Mouse (Mus musculus) kidney, adult 2 months (tissue): ENCODE data around the gene Sec16a.

ENCODE experiments used
- CTCF ChIP-seq: fragments of 200-500 bp; conservative IDR thresholded peaks from 2 replicates; pipeline ENCODE4 v1.5.1; 2011; ENCODE audit warnings: low read depth, mild to moderate bottlenecking, control low read depth, low read length, moderate library complexity, mixed read lengths; ENCODE audit not compliant: insufficient read depth, insufficient read length
- POLR2A ChIP-seq: fragments of 200-500 bp; IDR thresholded peaks from one replicate; pipeline ENCODE4 v1.6.1; 2011; ENCODE audit warnings: low read depth, low read length, control low read depth

DNA sequence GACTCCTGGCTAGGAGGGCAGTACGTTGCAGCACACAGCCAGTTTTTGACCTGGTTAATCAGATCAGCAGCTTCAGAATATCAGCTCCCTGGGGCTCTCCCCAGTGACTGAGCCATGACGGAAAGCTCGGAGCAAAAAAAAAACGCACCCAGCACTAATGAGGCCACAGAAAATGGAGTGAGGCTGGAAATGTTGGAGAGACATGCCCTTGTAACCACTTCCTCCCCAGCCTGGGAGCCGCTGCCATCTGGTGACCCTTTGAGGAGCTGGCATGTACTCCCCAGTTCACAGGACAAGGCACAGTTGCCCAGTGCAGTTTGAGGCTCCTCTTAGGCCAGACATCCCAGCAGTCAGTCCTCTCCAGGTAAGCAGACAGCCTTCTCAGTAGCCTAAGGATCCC, 34.9 kb downstream of the Sec16a start:
- TF ChIP-seq CTCF (no peak), POLR2A (no peak)
